Mouse (Mus musculus) kidney, embryonic 14.5 days (tissue): Measurements from ENCODE around the gene Tbc1d16. TPM values are rescaled to one million over a fixed set of nuclear protein-coding genes. Genes with fewer than 3 reads are reported as not detected.
"Not testable (repeated sequence)": the region's sequence is repeated elsewhere in the genome, so short reads cannot be mapped to it uniquely, and the experiment has no call there.

Source experiments
- ATAC-seq: fragments of 200-750 bp; cut with Nextera tagmentation; 2 replicates; pipeline ENCODE4 v1.8.0; 2017; ENCODE audit warnings: moderate number of reproducible peaks, mild to moderate bottlenecking, moderate TSS enrichment, moderate library complexity; ENCODE audit not compliant: low FRiP score, low TSS enrichment
- H3K27ac ChIP-seq: fragments of 300-500 bp; sonication (generic); 2 replicates; pipeline ENCODE4 v1.5.1; 2014; ENCODE audit warnings: low read depth, mild to moderate bottlenecking, low read length, moderate library complexity, mixed read lengths
- H3K27me3 ChIP-seq: fragments of 300-500 bp; sonication (generic); 2 replicates; pipeline ENCODE4 v1.6.1; 2014; ENCODE audit warnings: mild to moderate bottlenecking, low read length; ENCODE audit not compliant: control insufficient read depth, insufficient read depth
- H3K36me3 ChIP-seq: fragments of 300-500 bp; sonication (generic); 2 replicates; pipeline ENCODE4 v1.6.1; 2014; ENCODE audit warnings: low read length, mixed read lengths; ENCODE audit not compliant: control insufficient read depth, insufficient read depth
- H3K4me1 ChIP-seq: fragments of 300-500 bp; sonication (generic); 2 replicates; pipeline ENCODE4 v1.6.1; 2014; ENCODE audit warnings: low read length, mixed read lengths; ENCODE audit not compliant: control insufficient read depth, insufficient read depth
- H3K4me2 ChIP-seq: fragments of 300-500 bp; sonication (generic); replicated peaks from 2 replicates; pipeline ENCODE4 v1.6.1; 2014; ENCODE audit warnings: low read depth, mild to moderate bottlenecking, low read length
- H3K4me3 ChIP-seq: fragments of 300-500 bp; sonication (generic); 2 replicates; pipeline ENCODE4 v1.5.1; 2014; ENCODE audit warnings: mild to moderate bottlenecking, low read length
- H3K9ac ChIP-seq: fragments of 300-500 bp; sonication (generic); 2 replicates; pipeline ENCODE4 v1.6.1; 2014; ENCODE audit warnings: low read depth, mild to moderate bottlenecking, low read length, moderate library complexity
- H3K9me3 ChIP-seq: fragments of 300-500 bp; sonication (generic); 2 replicates; pipeline ENCODE4 v1.6.1; 2016; ENCODE audit warnings: low read length; ENCODE audit not compliant: control insufficient read depth
- WGBS: fragments of 180-500 bp; shearing (Covaris S2); extraction: QIAGEN DNeasy Blood & Tissue Kit; methylation state at CpG from one replicate; pipeline ENCODE4 v1.1.7; 2014; 5-methylcytosine and 5-hydroxymethylcytosine counted together
- polyA plus RNA-seq: library from polyadenylated mRNA; unstranded; fragments of >200 nt; fragmentation: Nextera tagmentation; extraction: Ambion mirVana; gene quantifications from 2 replicates; pipeline ENCODE4 v1.2.1, GENCODE M21; 2014

Tbc1d16 gene
- polyA plus RNA-seq, 1 experiment from 2014 or later, result 13.0 TPM

DNA sequence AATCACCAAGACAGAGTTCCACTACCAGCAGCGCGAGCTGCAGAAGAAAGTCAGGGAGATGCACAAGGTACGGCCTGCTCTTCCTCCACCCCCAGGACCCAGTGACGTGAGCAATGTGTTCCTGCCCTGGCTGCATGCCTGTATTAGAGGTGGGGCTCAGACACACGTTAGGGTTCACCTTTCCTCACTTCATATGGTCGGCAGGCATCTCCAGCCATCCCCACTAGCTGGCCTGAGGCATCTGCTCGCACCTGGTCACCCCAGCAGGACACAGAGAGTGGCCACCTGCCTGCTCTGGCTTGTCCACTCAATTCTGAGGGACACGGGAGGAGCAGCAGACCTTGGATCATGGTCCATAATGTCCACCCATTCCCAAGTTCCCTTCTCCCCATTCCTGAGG lies 31.7 kb upstream of the Tbc1d16 start:
- H3K9me3 ChIP-seq, result no peaks in the 10 kb centered on the region
- no peak overlapping the region for H3K4me3 ChIP-seq
- H3K27me3 ChIP-seq, result no peaks in the 10 kb centered on the region
- no peaks in the 10 kb centered on the region for H3K36me3 ChIP-seq
- no peak for ATAC-seq
- no peak overlapping the region for H3K27ac ChIP-seq
- WGBS, result 89% methylated on average over 8 of the region's 8 CpGs
- peaks cover 12% of the 10 kb centered on the region for H3K4me1 ChIP-seq
- H3K9ac ChIP-seq, result no peak overlapping the region
- no peak overlapping the region for H3K4me2 ChIP-seq

DNA sequence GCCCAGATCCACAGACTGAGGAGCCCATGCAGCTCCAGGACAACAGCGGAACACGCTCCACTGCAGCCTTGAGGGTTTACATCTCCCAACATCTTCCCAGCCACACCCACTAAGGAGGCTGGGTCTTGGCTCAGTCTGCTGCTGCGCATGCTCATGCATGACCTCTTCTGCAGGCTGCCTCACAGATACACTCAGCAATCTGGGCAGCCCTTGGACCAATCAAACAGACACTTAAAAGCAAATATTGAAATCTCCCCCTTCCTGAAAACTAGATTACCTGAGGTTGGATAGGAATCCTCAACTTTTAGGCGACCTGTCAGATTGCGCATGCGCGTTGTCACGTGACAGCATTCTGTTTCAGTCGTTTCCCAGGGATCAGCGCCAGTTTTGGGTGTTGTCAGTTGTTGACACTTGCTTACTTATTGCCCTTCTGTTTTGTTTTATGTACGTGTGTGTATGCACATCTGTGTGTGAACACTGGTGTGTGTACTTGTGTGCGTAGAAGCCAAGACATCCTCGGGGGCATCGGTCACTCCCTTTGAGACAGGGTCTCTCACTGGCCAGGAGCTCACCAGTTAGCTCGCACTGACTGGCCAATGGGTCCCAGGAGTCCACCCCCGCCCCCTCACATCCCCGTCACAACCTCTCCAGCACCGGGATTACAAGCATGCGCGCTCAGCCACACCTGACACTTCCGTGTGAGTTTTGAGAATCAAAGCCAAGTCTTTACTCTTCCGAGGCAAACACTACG lies 30.4 kb upstream of the Tbc1d16 start:
- Histone ChIP-seq H3K27me3 (no peaks in the 10 kb centered on the region), H3K9me3 (no peaks in the 10 kb centered on the region), H3K4me2 (peak overlapping the region; percentile 31), H3K4me3 (peak overlapping the region; percentile 17; the same call in 1 of the 2 replicates), H3K4me1 (peaks cover 12% of the 10 kb centered on the region), H3K9ac (peak overlapping the region; percentile 14; the same call in 1 of the 2 replicates), H3K36me3 (no peaks in the 10 kb centered on the region), H3K27ac (peak overlapping the region; percentile 1; the same call in 1 of the 2 replicates)
- ATAC-seq, result peak; percentile 74; the same call in 1 of the 2 replicates
- 64% methylated on average over 23 of the region's 23 CpGs for WGBS

DNA sequence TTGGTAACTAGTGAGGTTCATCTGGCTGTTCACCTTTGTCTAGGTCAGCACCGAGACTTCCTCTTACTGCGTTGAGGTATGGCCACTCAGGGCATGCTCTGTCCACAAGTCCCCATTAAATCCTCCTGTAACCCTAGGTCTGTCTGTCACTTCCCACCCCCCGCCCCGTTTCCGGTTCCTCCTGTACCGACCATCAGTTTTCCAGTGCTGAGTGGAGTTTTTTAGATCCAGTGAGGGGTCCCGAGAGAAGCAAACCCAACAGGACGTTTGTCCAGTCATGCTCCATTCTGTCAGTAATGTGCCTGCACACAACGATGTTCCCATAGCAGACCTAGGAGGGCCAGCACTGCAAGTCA lies 29.9 kb upstream of the Tbc1d16 start:
- Histone ChIP-seq H3K4me2 (peak overlapping the region; percentile 31), H3K4me1 (peaks cover 12% of the 10 kb centered on the region), H3K27me3 (no peaks in the 10 kb centered on the region), H3K4me3 (peak overlapping the region; percentile 17; the same call in 1 of the 2 replicates), H3K9ac (no peak overlapping the region; the same call in 1 of the 2 replicates), H3K9me3 (no peaks in the 10 kb centered on the region), H3K36me3 (no peaks in the 10 kb centered on the region), H3K27ac (peak overlapping the region; percentile 1; the same call in 1 of the 2 replicates)
- 54% methylated on average over 9 of the region's 9 CpGs for WGBS
- no peak for ATAC-seq

DNA sequence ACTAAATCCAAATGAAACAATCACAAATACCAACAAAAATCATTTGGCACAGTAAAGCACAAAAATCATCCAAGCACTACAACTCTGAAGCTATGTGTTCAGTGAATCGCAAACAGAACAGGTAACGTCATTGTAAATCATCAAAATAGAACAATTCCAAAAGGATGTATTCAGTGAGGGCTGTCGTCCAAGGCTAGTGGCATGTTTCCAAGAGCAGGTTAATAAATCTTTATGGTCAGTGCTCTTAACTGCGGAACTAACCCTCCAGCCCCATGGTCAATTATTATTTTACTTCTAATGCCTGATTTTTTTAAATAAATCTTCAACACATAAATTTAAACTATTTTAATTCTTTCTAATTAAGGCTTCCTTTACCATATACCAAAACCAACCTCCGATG lies 28.3 kb upstream of the Tbc1d16 start:
- ATAC-seq, H3K9ac ChIP-seq, H3K9me3 ChIP-seq, H3K4me2 ChIP-seq, H3K4me3 ChIP-seq, H3K27me3 ChIP-seq, H3K27ac ChIP-seq, H3K36me3 ChIP-seq: not testable (repeated sequence)
- 39% methylated on average over 5 of the region's 5 CpGs for WGBS
- peaks cover 26% of the 10 kb centered on the region for H3K4me1 ChIP-seq

DNA sequence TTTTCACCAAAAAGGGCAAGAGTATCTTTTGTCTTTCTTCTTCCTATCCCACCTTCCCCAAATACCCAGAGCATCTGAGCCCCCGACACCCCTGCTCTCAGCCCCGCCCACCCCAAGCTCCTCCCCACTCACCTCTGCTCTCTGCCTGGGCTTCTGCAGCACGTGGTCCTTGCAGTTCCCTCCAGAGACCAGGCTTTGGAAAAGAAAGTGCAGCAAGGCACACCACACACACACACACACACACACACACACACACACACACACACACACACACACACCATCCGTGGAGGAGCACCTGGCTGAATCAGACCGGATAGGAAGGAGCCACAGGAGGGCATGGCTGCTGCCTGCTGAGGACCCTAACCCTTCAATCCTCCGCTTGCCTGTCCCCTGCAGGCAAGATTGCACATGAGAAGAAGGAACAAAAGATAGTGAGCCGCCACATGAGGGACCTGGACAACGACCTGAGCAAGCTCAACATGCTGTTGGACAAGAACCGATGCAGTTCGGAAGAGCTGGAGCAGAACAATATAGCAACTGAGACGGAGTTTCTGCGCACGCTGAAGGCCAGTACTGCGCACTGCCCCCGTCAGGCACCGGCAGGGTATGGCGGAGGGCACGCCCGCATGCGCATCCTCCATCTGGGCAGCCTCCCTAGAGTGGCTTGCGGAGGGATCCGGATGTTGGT lies 24.7 kb upstream of the Tbc1d16 start:
- Histone ChIP-seq H3K4me3 (peak overlapping the region; percentile 13; the same call in 1 of the 2 replicates), H3K4me1 (peaks cover 28% of the 10 kb centered on the region), H3K27ac (no peak overlapping the region), H3K4me2 (peak overlapping the region; percentile 36), H3K9ac (no peak overlapping the region), H3K36me3 (no peaks in the 10 kb centered on the region), H3K9me3 (no peaks in the 10 kb centered on the region), H3K27me3 (no peaks in the 10 kb centered on the region)
- ATAC-seq, result peak; percentile 48
- WGBS, result 9% methylated on average over 22 of the region's 22 CpGs

DNA sequence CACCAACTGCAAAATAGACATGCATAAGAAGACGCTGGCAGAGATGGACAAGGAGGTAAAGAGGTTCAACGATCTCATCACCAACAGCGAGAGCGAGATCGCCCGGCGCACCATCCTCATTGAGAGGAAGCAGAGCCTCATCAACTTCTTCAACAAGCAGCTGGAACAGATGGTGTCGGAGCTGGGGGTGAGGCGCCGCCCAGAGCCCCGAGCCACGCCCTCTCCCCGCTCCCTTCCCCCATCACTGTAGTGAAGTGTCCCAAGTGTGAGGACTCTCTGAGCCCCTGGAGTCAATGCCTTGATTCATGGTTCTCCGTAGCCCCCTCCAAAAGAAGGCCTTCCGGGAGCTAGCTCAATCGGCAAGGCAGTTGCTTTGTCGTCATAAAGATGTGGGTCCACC lies 22.7 kb upstream of the Tbc1d16 start:
- H3K36me3 ChIP-seq, result no peaks in the 10 kb centered on the region
- no peaks in the 10 kb centered on the region for H3K9me3 ChIP-seq
- H3K27ac ChIP-seq, result no peak overlapping the region
- 29% methylated on average over 17 of the region's 17 CpGs for WGBS
- no peak overlapping the region for H3K9ac ChIP-seq
- H3K27me3 ChIP-seq, result no peaks in the 10 kb centered on the region
- H3K4me1 ChIP-seq, result peaks cover 20% of the 10 kb centered on the region
- H3K4me3 ChIP-seq, result no peak overlapping the region
- no peak overlapping the region for H3K4me2 ChIP-seq
- no peak for ATAC-seq

DNA sequence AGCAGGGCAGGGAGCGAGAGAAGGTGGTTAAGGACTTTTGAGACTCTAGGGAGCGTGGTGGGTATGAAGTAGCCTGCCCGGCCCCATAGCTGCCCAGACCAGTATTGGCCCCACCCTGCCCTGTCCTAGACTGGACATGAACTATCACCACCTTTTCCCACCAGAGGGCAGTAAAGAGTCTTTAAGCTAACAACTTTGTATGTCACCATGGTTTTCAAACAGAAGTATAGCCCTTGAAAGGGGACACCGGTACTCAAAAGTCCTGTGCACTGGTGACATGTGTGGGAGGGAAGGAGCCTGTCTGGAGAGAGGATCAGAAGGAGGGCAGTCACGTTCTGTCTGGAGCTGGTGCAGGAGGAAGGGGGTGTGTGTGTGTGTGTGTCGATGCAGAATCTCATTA lies 20.7 kb upstream of the Tbc1d16 start:
- Histone ChIP-seq H3K4me3 (no peak overlapping the region), H3K27ac (no peak overlapping the region), H3K4me1 (peaks cover 20% of the 10 kb centered on the region), H3K4me2 (no peak overlapping the region), H3K36me3 (no peaks in the 10 kb centered on the region), H3K27me3 (no peaks in the 10 kb centered on the region), H3K9ac (no peak overlapping the region), H3K9me3 (no peaks in the 10 kb centered on the region; the same call in 1 of the 2 replicates)
- ATAC-seq, result peak; percentile 77
- WGBS, result 18% methylated on average over 6 of the region's 6 CpGs

DNA sequence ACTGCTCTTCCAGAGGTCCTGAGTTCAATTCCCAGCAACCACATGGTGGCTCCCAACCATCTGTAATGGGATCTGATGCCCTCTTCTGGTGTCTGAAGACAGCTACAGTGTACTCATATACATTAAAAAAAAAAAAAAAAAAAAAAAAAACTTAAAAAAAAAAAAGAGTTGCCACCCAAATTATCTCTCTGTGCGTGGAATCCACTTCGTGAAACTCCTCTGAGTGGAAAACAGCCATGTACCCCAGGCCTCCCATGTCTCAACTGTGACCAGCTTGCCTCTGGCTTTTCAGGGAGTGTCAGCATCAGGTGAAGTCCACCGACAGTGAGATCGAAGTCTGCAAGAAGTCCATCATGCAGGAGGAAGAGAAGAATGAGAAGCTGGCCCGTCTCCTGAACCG lies 17.2 kb upstream of the Tbc1d16 start:
- not testable (repeated sequence) for H3K4me2 ChIP-seq, H3K9me3 ChIP-seq, H3K4me1 ChIP-seq, H3K27me3 ChIP-seq, H3K4me3 ChIP-seq, ATAC-seq, H3K36me3 ChIP-seq, H3K9ac ChIP-seq, H3K27ac ChIP-seq
- 94% methylated on average over 6 of the region's 6 CpGs for WGBS

DNA sequence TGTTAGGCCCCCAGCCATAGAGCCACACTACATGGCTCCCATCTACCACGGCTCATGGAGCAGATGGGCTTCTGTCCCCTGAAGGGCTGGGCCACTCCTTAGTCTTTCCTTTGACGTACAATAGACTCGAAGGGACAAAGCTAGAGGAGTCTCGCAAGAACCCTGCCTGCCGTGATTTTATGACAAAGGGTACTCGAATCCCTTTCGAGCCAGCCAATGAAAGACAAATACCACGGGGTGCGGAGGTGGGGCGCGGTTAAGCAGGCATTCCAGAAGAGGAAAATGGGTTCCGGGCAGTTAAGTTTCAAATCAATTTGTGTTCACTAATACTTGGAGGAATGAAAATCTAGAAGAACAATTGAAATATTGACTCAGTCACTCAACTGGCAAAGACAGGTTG lies 11.2 kb upstream of the Tbc1d16 start:
- Histone ChIP-seq H3K27me3 (no peaks in the 10 kb centered on the region), H3K4me2 (no peak overlapping the region), H3K9me3 (no peaks in the 10 kb centered on the region; the same call in 1 of the 2 replicates), H3K36me3 (no peaks in the 10 kb centered on the region), H3K4me3 (no peak overlapping the region), H3K27ac (no peak overlapping the region), H3K9ac (no peak overlapping the region), H3K4me1 (0 out of 2 replicates have a peak, but pooled peaks cover 4% of the 10 kb centered on the region)
- no peak for ATAC-seq
- whole genome bisulfite sequencing, result 68% methylated on average over 12 of the region's 12 CpGs
